Mouse (Mus musculus): ENCODE data around the gene Akt2. TPM values are rescaled to one million over a fixed set of nuclear protein-coding genes. Genes with fewer than 3 reads are reported as not detected.

Akt2 gene
- polyA plus RNA-seq, 1 experiment from 2014 or later, result 51.1 TPM

GRCm38 (mm10) chr7:27650949-27651348 lies 59.6 kb downstream of the Akt2 start:
- Histone ChIP-seq H3K4me1 (replicated peaks; ENCODE audit: control insufficient read depth, insufficient read depth, low read length) (peaks cover 7% of the 10 kb centered on the region), H3K4me2 (replicated peaks) (no peak overlapping the region; the same call in 1 of the 2 replicates), H3K9ac (no peak overlapping the region), H3K9me3 (ENCODE audit: control insufficient read depth, low read length) (no peaks in the 10 kb centered on the region), H3K4me3 (replicated peaks; ENCODE audit: low read length) (no peak overlapping the region), H3K36me3 (replicated peaks; ENCODE audit: control insufficient read depth, insufficient read depth) (peaks cover 4% of the 10 kb centered on the region; the same call in 1 of the 2 replicates), H3K27me3 (ENCODE audit: control insufficient read depth, insufficient read depth, low read length) (no peaks in the 10 kb centered on the region), H3K27ac (no peak overlapping the region)
- ATAC-seq (ENCODE audit: low FRiP score), result no peak
- 8% methylated on average over 10 of the region's 10 CpGs for WGBS
- DNase-seq (ENCODE audit: low spot score), result peak; percentile 78

GRCm38 (mm10) chr7:27653681-27654437 lies 62.5 kb downstream of the Akt2 start, which contains the start of gene Ttc9b:
TSS of gene Ttc9b (plus strand) at chr7:27653915.
- 1% methylated on average over 61 of the region's 62 CpGs for WGBS
- DNase-seq (ENCODE audit: low spot score) (peak; percentile 79), ATAC-seq (ENCODE audit: low FRiP score) (peak; percentile 71)
- Histone ChIP-seq H3K9me3 (ENCODE audit: control insufficient read depth, low read length) (no peaks in the 10 kb centered on the region), H3K4me1 (replicated peaks; ENCODE audit: control insufficient read depth, insufficient read depth, low read length) (peaks cover 7% of the 10 kb centered on the region), H3K36me3 (replicated peaks; ENCODE audit: control insufficient read depth, insufficient read depth) (peaks cover 32% of the 10 kb centered on the region), H3K27ac (peak within 1 kb of the TSS; percentile 97), H3K4me2 (replicated peaks) (peak within 1 kb of the TSS; percentile 73), H3K9ac (peak within 1 kb of the TSS; percentile 79), H3K27me3 (ENCODE audit: control insufficient read depth, insufficient read depth, low read length) (0 out of 2 replicates have a peak, but pooled peaks cover 9% of the 10 kb centered on the region), H3K4me3 (replicated peaks; ENCODE audit: low read length) (peak within 1 kb of the TSS; percentile 58)

- Histone ChIP-seq H3K9me3 (ENCODE audit: control insufficient read depth, low read length) (no peaks in the 10 kb centered on the region), H3K9ac (peak overlapping the region; percentile 79), H3K4me2 (replicated peaks) (peak overlapping the region; percentile 73), H3K4me3 (replicated peaks; ENCODE audit: low read length) (peak overlapping the region; percentile 58), H3K4me1 (replicated peaks; ENCODE audit: control insufficient read depth, insufficient read depth, low read length) (peaks cover 7% of the 10 kb centered on the region), H3K36me3 (replicated peaks; ENCODE audit: control insufficient read depth, insufficient read depth) (peaks cover 41% of the 10 kb centered on the region), H3K27ac (peak overlapping the region; percentile 97), H3K27me3 (ENCODE audit: control insufficient read depth, insufficient read depth, low read length) (0 out of 2 replicates have a peak, but pooled peaks cover 10% of the 10 kb centered on the region)
- DNase-seq (ENCODE audit: low spot score) (peak; percentile 40), ATAC-seq (ENCODE audit: low FRiP score) (no peak; the same call in 1 of the 2 replicates)
- WGBS, result 68% methylated on average over 20 of the region's 20 CpGs
Observed at GRCm38 (mm10) chr7:27654607-27655276, 63.4 kb downstream of the Akt2 start.

- no peak overlapping the region for H3K27ac ChIP-seq
- WGBS, result 75% methylated on average over 11 of the region's 11 CpGs
- ATAC-seq (ENCODE audit: low FRiP score) (no peak), DNase-seq (ENCODE audit: low spot score) (no peak)
- 0 out of 2 replicates have a peak, but pooled peaks cover 10% of the 10 kb centered on the region for H3K27me3 ChIP-seq (ENCODE audit: control insufficient read depth, insufficient read depth, low read length)
- H3K9me3 ChIP-seq (ENCODE audit: control insufficient read depth, low read length), result no peaks in the 10 kb centered on the region
- H3K9ac ChIP-seq, result no peak overlapping the region
- H3K4me2 ChIP-seq (replicated peaks), result no peak overlapping the region
- H3K4me3 ChIP-seq (replicated peaks; ENCODE audit: low read length), result no peak overlapping the region
- H3K4me1 ChIP-seq (replicated peaks; ENCODE audit: control insufficient read depth, insufficient read depth, low read length), result peaks cover 7% of the 10 kb centered on the region
- H3K36me3 ChIP-seq (replicated peaks; ENCODE audit: control insufficient read depth, insufficient read depth), result peaks cover 49% of the 10 kb centered on the region
Observed at GRCm38 (mm10) chr7:27655545-27655944, 64.2 kb downstream of the Akt2 start.

- peaks cover 7% of the 10 kb centered on the region for H3K4me1 ChIP-seq (replicated peaks; ENCODE audit: control insufficient read depth, insufficient read depth, low read length)
- no peak overlapping the region for H3K27ac ChIP-seq
- 0 out of 2 replicates have a peak, but pooled peaks cover 10% of the 10 kb centered on the region for H3K27me3 ChIP-seq (ENCODE audit: control insufficient read depth, insufficient read depth, low read length)
- no peak overlapping the region for H3K4me2 ChIP-seq (replicated peaks)
- H3K4me3 ChIP-seq (replicated peaks; ENCODE audit: low read length), result no peak overlapping the region
- 91% methylated on average over 16 of the region's 16 CpGs for WGBS
- no peak overlapping the region for H3K9ac ChIP-seq
- DNase-seq (ENCODE audit: low spot score) (no peak), ATAC-seq (ENCODE audit: low FRiP score) (no peak)
- no peaks in the 10 kb centered on the region for H3K9me3 ChIP-seq (ENCODE audit: control insufficient read depth, low read length)
- H3K36me3 ChIP-seq (replicated peaks; ENCODE audit: control insufficient read depth, insufficient read depth), result peaks cover 59% of the 10 kb centered on the region
Observed at GRCm38 (mm10) chr7:27656600-27656999, 65.2 kb downstream of the Akt2 start.

- H3K4me1 ChIP-seq (replicated peaks; ENCODE audit: control insufficient read depth, insufficient read depth, low read length), result peaks cover 7% of the 10 kb centered on the region
- H3K9ac ChIP-seq, result no peak overlapping the region
- peaks cover 65% of the 10 kb centered on the region for H3K36me3 ChIP-seq (replicated peaks; ENCODE audit: control insufficient read depth, insufficient read depth)
- H3K4me2 ChIP-seq (replicated peaks), result no peak overlapping the region
- WGBS, result 42% methylated on average over 47 of the region's 53 CpGs
- DNase-seq (ENCODE audit: low spot score) (no peak), ATAC-seq (ENCODE audit: low FRiP score) (no peak)
- 0 out of 2 replicates have a peak, but pooled peaks cover 10% of the 10 kb centered on the region for H3K27me3 ChIP-seq (ENCODE audit: control insufficient read depth, insufficient read depth, low read length)
- H3K27ac ChIP-seq, result no peak overlapping the region
- H3K9me3 ChIP-seq (ENCODE audit: control insufficient read depth, low read length), result no peaks in the 10 kb centered on the region
- no peak overlapping the region for H3K4me3 ChIP-seq (replicated peaks; ENCODE audit: low read length)
Observed at GRCm38 (mm10) chr7:27657824-27658395, 66.6 kb downstream of the Akt2 start.

- H3K4me3 ChIP-seq (replicated peaks; ENCODE audit: low read length), result no peak overlapping the region
- no peak overlapping the region for H3K4me2 ChIP-seq (replicated peaks)
- H3K36me3 ChIP-seq (replicated peaks; ENCODE audit: control insufficient read depth, insufficient read depth), result peaks cover 73% of the 10 kb centered on the region
- ATAC-seq (ENCODE audit: low FRiP score), result no peak
- 0 out of 2 replicates have a peak, but pooled peaks cover 10% of the 10 kb centered on the region for H3K27me3 ChIP-seq (ENCODE audit: control insufficient read depth, insufficient read depth, low read length)
- H3K27ac ChIP-seq, result no peak overlapping the region
- H3K4me1 ChIP-seq (replicated peaks; ENCODE audit: control insufficient read depth, insufficient read depth, low read length), result no peaks in the 10 kb centered on the region; the same call in 1 of the 2 replicates
- DNase-seq (ENCODE audit: low spot score), result no peak
- H3K9ac ChIP-seq, result no peak overlapping the region
- 63% methylated on average over 14 of the region's 14 CpGs for WGBS
- H3K9me3 ChIP-seq (ENCODE audit: control insufficient read depth, low read length), result no peaks in the 10 kb centered on the region
Observed at GRCm38 (mm10) chr7:27658712-27659663, 67.6 kb downstream of the Akt2 start.

GRCm38 (mm10) chr7:27662038-27662437 lies 70.7 kb downstream of the Akt2 start:
- H3K4me1 ChIP-seq (replicated peaks; ENCODE audit: control insufficient read depth, insufficient read depth, low read length), result no peaks in the 10 kb centered on the region; the same call in 1 of the 2 replicates
- DNase-seq (ENCODE audit: low spot score) (no peak), ATAC-seq (ENCODE audit: low FRiP score) (no peak)
- H3K27me3 ChIP-seq (ENCODE audit: control insufficient read depth, insufficient read depth, low read length), result 0 out of 2 replicates have a peak, but pooled peaks cover 10% of the 10 kb centered on the region
- H3K9ac ChIP-seq, result no peak overlapping the region
- H3K36me3 ChIP-seq (replicated peaks; ENCODE audit: control insufficient read depth, insufficient read depth), result peaks cover 88% of the 10 kb centered on the region
- no peak overlapping the region for H3K4me2 ChIP-seq (replicated peaks)
- no peaks in the 10 kb centered on the region for H3K9me3 ChIP-seq (ENCODE audit: control insufficient read depth, low read length)
- no peak overlapping the region for H3K27ac ChIP-seq
- 95% methylated on average over 4 of the region's 4 CpGs for WGBS
- H3K4me3 ChIP-seq (replicated peaks; ENCODE audit: low read length), result no peak overlapping the region
